Mouse (Mus musculus) limb, embryonic 11.5 days (tissue): Measurements from ENCODE around the gene Plekha5. TPM values are rescaled to one million over a fixed set of nuclear protein-coding genes. Genes with fewer than 3 reads are reported as not detected.
"Not testable (repeated sequence)": the region's sequence is repeated elsewhere in the genome, so short reads cannot be mapped to it uniquely, and the experiment has no call there.

Source experiments
- ATAC-seq: fragments of 200-750 bp; cut with Nextera tagmentation; 2 replicates; pipeline ENCODE4 v1.8.0; 2017; ENCODE audit warnings: low read depth; ENCODE audit not compliant: insufficient number of reproducible peaks, low FRiP score, low TSS enrichment
- DNase-seq: peaks from one replicate; pipeline ENCODE4 v3.0.0-alpha.2; 2015; ENCODE audit warnings: low spot score
- H3K27ac ChIP-seq: fragments of 300-500 bp; sonication (generic); replicated peaks from 2 replicates; pipeline ENCODE4 v1.5.1; 2014; ENCODE audit warnings: low read depth, mild to moderate bottlenecking, low read length
- H3K27me3 ChIP-seq: fragments of 300-500 bp; sonication (generic); 2 replicates; pipeline ENCODE4 v1.6.1; 2014; ENCODE audit warnings: mild to moderate bottlenecking, low read length, mixed read lengths; ENCODE audit not compliant: control insufficient read depth, insufficient read depth
- H3K36me3 ChIP-seq: fragments of 300-500 bp; sonication (generic); 2 replicates; pipeline ENCODE4 v1.6.1; 2014; ENCODE audit warnings: mild to moderate bottlenecking, low read length, moderate library complexity, mixed read lengths; ENCODE audit not compliant: control insufficient read depth, insufficient read depth
- H3K4me1 ChIP-seq: fragments of 300-500 bp; sonication (generic); 2 replicates; pipeline ENCODE4 v1.6.1; 2014; ENCODE audit warnings: low read length, mixed read lengths; ENCODE audit not compliant: control insufficient read depth, insufficient read depth
- H3K4me2 ChIP-seq: fragments of 300-500 bp; sonication (generic); 2 replicates; pipeline ENCODE4 v1.6.1; 2014; ENCODE audit warnings: low read depth, mild to moderate bottlenecking, moderate library complexity; ENCODE audit not compliant: severe bottlenecking
- H3K4me3 ChIP-seq: fragments of 300-500 bp; sonication (generic); 2 replicates; pipeline ENCODE4 v1.5.1; 2014; ENCODE audit warnings: low read depth, low read length
- H3K9ac ChIP-seq: fragments of 300-500 bp; sonication (generic); 2 replicates; pipeline ENCODE4 v1.6.1; 2014; ENCODE audit warnings: mild to moderate bottlenecking, low read length
- H3K9me3 ChIP-seq: fragments of 300-500 bp; sonication (generic); 2 replicates; pipeline ENCODE4 v1.6.1; 2016; ENCODE audit warnings: low read length; ENCODE audit not compliant: control insufficient read depth
- WGBS: fragments of 180-500 bp; shearing (Covaris S2); extraction: QIAGEN DNeasy Blood & Tissue Kit; methylation state at CpG from one replicate; pipeline ENCODE4 v1.1.7; 2014; 5-methylcytosine and 5-hydroxymethylcytosine counted together
- polyA plus RNA-seq: library from polyadenylated mRNA; unstranded; fragments of >200 nt; fragmentation: Nextera tagmentation; extraction: Ambion mirVana; gene quantifications from 2 replicates; pipeline ENCODE4 v1.2.1, GENCODE M21; 2014

The Plekha5 gene
- polyA plus RNA-seq, 1 experiment from 2014 or later, result 54.5 TPM

DNA sequence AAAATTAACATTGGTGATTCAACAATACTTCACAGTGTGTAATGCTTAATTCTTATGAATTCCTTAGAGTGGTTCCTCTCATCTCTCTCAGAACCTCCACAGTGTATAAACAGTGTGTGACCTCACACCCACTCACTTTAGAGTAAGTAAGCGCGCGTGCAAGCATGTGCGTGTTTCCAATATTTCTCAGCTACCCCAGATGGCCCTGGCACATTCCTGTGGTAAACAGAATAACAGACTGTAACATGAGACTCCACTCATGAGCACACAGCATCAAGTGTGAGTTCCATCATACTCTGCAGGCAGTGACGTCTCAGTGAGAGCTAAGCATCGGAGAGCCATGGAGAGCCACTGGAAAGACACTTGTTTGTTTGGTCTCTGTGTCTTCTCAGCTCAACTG is 63.6 kb downstream of the Plekha5 start:
- ATAC-seq (peak; percentile 54), DNase-seq (no peak)
- no peak overlapping the region for H3K27ac ChIP-seq
- H3K4me2 ChIP-seq, result no peak overlapping the region
- H3K4me1 ChIP-seq, result peaks cover 12% of the 10 kb centered on the region; the same call in 1 of the 2 replicates
- no peaks in the 10 kb centered on the region for H3K27me3 ChIP-seq
- H3K9ac ChIP-seq, result no peak overlapping the region
- H3K9me3 ChIP-seq, result no peaks in the 10 kb centered on the region
- no peaks in the 10 kb centered on the region for H3K36me3 ChIP-seq
- WGBS, result 59% methylated on average over 6 of the region's 6 CpGs
- H3K4me3 ChIP-seq, result no peak overlapping the region

DNA sequence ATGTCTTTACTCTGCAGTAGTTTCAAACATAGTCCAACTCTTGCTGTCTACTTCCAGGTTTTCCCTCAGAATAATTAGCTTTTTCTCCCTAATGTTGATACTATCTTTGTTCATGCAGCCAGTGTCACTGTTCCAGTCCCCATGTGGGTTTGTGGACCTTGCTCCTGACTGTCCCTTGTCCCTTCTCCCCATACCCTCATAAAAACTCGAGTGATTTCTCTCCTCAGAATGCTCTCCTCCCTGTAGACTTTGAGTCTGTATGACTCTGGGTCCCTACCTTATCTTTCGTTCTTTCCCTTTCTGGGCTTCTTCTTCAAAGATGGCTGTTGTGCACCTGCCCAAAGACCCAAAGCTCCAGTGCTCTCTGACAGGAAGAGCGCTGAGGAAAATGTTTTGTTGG is 64.8 kb downstream of the Plekha5 start:
- Histone ChIP-seq H3K4me1 (peaks cover 12% of the 10 kb centered on the region; the same call in 1 of the 2 replicates), H3K9ac (no peak overlapping the region), H3K4me3 (no peak overlapping the region), H3K9me3 (no peaks in the 10 kb centered on the region), H3K27me3 (no peaks in the 10 kb centered on the region), H3K36me3 (no peaks in the 10 kb centered on the region), H3K4me2 (no peak overlapping the region), H3K27ac (no peak overlapping the region)
- no peak for ATAC-seq
- DNase-seq, result no peak
- 85% methylated on average over 3 of the region's 3 CpGs for WGBS

DNA sequence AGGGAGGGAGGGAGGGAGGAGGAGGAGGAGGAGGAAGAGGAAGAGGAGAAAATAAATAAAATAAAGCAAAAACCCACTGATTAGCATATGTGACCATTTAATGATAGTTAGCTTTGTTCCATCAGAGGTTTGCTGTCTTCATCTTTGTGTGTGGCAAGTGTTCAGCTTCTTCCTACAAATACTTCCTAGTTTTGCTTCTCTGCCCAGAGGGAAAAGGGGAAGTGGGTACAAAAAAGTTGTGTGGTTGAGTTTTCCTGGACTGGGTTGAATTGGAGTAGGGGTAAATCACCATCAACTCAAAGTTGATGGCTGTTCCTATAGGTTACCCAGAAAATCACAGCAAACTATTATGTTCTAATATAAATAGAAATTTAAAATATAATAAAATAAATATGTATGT is 65.7 kb downstream of the Plekha5 start:
- ATAC-seq, result no peak
- Histone ChIP-seq H3K9ac (no peak overlapping the region), H3K27ac (no peak overlapping the region), H3K4me3 (no peak overlapping the region), H3K4me1 (peaks cover 12% of the 10 kb centered on the region; the same call in 1 of the 2 replicates), H3K36me3 (no peaks in the 10 kb centered on the region), H3K9me3 (no peaks in the 10 kb centered on the region), H3K4me2 (no peak overlapping the region), H3K27me3 (no peaks in the 10 kb centered on the region)
- no peak for DNase-seq

DNA sequence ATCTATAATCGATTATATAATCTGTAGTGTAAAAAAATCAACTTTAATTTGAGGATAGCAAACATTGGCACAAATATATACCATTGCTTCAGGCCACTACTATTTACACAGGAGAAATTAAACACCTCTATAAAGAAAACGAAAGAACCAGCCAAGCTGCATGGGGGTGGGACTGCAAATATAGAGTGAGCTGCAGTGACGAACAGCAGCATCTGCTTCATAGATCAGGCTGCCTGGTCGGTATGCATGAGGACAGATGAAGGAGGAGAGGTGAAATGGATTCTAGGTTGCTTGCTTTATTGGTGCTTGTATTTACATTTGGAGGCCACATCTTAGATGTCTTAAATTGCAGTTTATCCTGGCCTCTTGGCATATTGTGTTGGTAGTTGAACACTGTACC is 66.4 kb downstream of the Plekha5 start:
- Histone ChIP-seq H3K27ac (no peak overlapping the region), H3K9ac (no peak overlapping the region), H3K27me3 (no peaks in the 10 kb centered on the region), H3K9me3 (no peaks in the 10 kb centered on the region), H3K36me3 (no peaks in the 10 kb centered on the region), H3K4me3 (no peak overlapping the region), H3K4me2 (no peak overlapping the region), H3K4me1 (peaks cover 12% of the 10 kb centered on the region; the same call in 1 of the 2 replicates)
- DNase-seq (no peak), ATAC-seq (no peak)
- 72% methylated on average over 4 of the region's 4 CpGs for WGBS

- 90% methylated on average over 18 of the region's 18 CpGs for WGBS
- no peak for ATAC-seq
- Histone ChIP-seq H3K9ac (no peak overlapping the region), H3K36me3 (no peaks in the 10 kb centered on the region), H3K27me3 (no peaks in the 10 kb centered on the region), H3K9me3 (no peaks in the 10 kb centered on the region), H3K4me1 (peaks cover 12% of the 10 kb centered on the region; the same call in 1 of the 2 replicates), H3K27ac (no peak overlapping the region), H3K4me3 (no peak overlapping the region), H3K4me2 (no peak overlapping the region)
- no peak for DNase-seq
Measured at GRCm38 (mm10) chr6:140490921-140491537, 67.2 kb downstream of the Plekha5 start.

DNA sequence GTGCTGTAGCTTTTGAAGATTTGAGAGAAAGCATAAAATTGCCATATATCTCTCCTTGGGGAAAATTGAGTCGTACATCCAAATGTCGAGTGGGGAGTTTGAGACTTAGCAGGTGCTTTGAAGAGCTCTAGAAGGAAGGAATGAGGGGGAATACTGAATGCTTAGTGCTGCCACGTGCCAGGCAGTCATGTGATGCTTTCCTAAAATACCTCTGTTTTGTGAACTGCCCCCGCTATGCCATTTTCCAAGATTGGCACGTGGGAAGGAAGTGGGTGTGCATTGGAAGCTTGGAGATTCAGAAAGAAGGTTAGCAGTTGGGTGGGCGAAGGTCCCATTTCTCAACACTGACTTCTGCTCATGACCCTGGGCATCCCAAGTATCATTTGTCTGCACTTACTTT is 68.2 kb downstream of the Plekha5 start:
- H3K36me3 ChIP-seq, result no peaks in the 10 kb centered on the region
- no peak for ATAC-seq
- H3K4me3 ChIP-seq, result no peak overlapping the region
- H3K9ac ChIP-seq, result no peak overlapping the region
- H3K4me2 ChIP-seq, result no peak overlapping the region
- H3K27me3 ChIP-seq, result no peaks in the 10 kb centered on the region
- no peak for DNase-seq
- H3K27ac ChIP-seq, result no peak overlapping the region
- H3K4me1 ChIP-seq, result peaks cover 8% of the 10 kb centered on the region; the same call in 1 of the 2 replicates
- no peaks in the 10 kb centered on the region for H3K9me3 ChIP-seq
- 77% methylated on average over 6 of the region's 6 CpGs for WGBS

DNA sequence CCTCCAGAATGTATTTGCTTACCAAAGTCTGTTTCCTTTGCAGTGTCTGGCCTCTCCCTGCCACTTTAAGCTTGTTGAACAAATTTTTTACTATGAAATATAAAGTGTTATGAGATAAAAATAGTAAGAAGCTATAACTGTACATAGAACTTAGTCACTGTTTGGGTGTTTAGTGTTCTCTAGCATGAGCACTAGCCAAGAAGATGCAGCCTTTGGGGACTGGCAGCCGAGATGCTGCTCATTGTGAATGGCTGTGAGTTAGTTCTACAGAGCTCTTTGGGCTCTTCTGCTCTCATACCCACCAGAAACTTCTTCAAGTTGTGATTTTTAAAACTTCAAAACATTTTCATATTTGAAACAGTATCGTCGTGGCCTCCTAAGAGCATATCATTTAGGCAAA is 74.2 kb downstream of the Plekha5 start:
- Histone ChIP-seq H3K4me3 (no peak overlapping the region), H3K9me3 (no peaks in the 10 kb centered on the region), H3K27ac (no peak overlapping the region), H3K4me1 (no peaks in the 10 kb centered on the region), H3K9ac (no peak overlapping the region), H3K4me2 (no peak overlapping the region), H3K36me3 (no peaks in the 10 kb centered on the region), H3K27me3 (no peaks in the 10 kb centered on the region)
- ATAC-seq (no peak), DNase-seq (no peak)
- 97% methylated on average over 3 of the region's 3 CpGs for WGBS

GRCm38 (mm10) chr6:140498958-140499357 is 75.1 kb downstream of the Plekha5 start:
- DNase-seq (no peak), ATAC-seq (no peak)
- no peaks in the 10 kb centered on the region for H3K9me3 ChIP-seq
- no peaks in the 10 kb centered on the region for H3K27me3 ChIP-seq
- H3K4me3 ChIP-seq, result no peak overlapping the region
- no peaks in the 10 kb centered on the region for H3K4me1 ChIP-seq
- no peak overlapping the region for H3K9ac ChIP-seq
- H3K4me2 ChIP-seq, result no peak overlapping the region
- WGBS, result 86% methylated on average over 4 of the region's 4 CpGs
- H3K27ac ChIP-seq, result no peak overlapping the region
- H3K36me3 ChIP-seq, result no peaks in the 10 kb centered on the region

GRCm38 (mm10) chr6:140500829-140501228 is 77.0 kb downstream of the Plekha5 start:
- DNase-seq, H3K36me3 ChIP-seq, H3K27me3 ChIP-seq: not testable (repeated sequence)

More at GRCm38 (mm10) chr6:140500829-140501228, 77.0 kb downstream of the Plekha5 start:
- not testable (repeated sequence) for H3K9me3 ChIP-seq, H3K4me1 ChIP-seq, H3K4me3 ChIP-seq, H3K9ac ChIP-seq, H3K27ac ChIP-seq, ATAC-seq, H3K4me2 ChIP-seq
- 64% methylated on average over 1 of the region's 1 CpGs for WGBS
